Mouse (Mus musculus) cerebellum, adult 11-12 months (tissue): ENCODE results near the gene Smg7.
"Not testable (repeated sequence)": the region's sequence is repeated elsewhere in the genome, so short reads cannot be mapped to it uniquely, and the experiment has no call there.

Experiments
- DNase-seq: peaks from one replicate; pipeline ENCODE4 v3.0.0; 2022

Smg7 gene

GRCm38 (mm10) chr1:152901765-152902664 lies at the start of gene Smg7:
Gene Smg7 (minus strand): TSS chr1:152902646.
- peak; percentile 82 for DNase-seq

- no peak for DNase-seq
Measured at GRCm38 (mm10) chr1:152942977-152943376, 40.5 kb upstream of the Smg7 start.

DNA sequence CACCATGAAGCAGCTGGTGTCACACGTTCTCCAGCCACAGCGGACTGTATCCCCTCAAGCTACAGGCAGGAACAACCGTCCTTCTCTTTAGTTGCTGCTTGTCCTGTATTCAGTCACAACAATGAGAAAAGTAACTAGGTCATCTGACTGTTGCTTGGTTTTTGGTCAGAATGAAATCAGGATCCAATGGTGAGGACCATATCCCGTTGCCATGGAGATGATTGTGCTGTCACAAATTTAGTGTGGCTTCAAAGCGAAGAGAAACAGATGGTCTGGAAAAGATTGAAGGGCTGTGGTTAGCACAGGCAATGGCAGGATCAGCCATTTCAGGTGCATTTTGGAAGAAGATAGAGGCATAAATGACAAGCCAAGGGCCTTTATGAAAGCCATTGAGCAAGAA lies 33.9 kb upstream of the Smg7 start:
- no peak for DNase-seq

DNA sequence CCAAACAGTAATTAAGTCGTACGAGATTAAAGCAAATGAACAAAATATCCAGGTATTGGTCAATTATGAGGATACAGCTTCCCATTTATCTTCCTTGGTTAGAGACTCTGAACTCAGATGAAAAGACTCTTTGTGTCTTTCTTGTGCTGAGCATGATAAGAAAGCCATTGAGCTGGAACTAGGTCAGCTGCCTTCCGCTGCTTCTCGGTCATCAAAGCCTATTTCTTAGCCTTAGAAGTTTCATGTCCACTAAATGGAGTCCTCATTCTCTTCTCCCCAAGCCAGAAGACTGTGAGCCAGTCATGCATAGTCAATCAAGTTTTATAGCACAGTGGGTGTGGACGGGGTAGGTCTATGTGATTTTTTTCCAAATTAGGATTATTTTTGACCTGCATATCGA lies 33.0 kb upstream of the Smg7 start:
- DNase-seq = no peak

GRCm38 (mm10) chr1:152933962-152934361 lies 31.5 kb upstream of the Smg7 start:
- no peak for DNase-seq

DNA sequence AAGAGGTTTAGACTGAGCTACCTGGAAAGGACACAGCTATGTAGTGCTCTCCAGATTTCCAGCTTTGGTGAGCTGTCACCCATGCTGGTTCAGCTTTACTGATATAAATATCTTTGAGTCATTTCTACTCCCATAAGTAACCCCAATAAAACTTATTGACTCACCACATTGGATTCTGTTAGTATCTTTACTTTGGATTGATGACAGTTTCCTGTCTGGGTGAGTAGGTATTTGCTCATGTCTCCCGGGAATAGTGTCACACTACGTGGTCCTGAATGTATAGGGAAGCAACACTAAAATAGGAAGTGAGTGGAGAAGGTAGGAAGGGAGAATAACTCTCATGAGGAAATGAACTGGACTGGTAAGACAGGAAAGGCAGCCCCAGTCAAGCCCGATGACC lies 19.3 kb upstream of the Smg7 start:
- DNase-seq = no peak

DNA sequence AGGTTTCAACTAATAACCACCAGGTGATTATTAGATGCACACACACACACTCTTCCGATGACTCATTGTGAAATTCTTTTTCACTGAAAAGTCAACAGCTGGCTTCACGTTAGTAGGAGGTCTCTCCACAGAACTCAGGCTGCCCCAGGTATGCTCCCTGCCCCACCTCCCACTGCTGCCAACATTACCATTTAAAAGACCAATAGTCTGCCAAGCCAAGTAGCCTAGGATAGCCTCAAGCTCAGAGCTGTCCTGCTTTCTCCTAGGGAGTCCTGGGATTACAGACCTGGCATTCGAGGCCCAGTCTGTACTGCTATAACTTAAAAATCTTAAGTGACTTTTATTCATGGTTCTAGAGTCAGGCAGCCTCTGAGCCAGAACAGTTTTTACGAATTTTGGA lies 15.2 kb upstream of the Smg7 start:
- DNase-seq = no peak

DNA sequence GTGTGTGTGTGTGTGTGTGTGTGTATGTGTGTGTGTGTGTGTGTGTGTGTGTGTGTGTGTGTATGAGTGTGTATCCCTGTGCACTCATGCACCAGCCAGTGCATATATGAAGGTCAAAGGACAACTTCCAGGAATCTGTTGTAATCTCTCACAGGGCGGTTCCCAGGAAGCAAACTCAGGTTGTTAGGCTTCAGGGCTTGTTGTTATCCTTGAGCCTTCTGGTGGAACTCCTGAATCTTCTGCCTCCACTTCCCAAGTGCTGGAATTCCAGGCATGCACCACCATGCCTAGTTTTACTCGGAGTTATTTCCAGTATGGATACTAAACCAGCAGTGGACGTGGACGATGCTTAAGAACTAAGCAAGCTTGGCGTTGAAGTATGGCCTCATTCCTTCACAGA lies 14.5 kb upstream of the Smg7 start:
- no peak for DNase-seq

DNA sequence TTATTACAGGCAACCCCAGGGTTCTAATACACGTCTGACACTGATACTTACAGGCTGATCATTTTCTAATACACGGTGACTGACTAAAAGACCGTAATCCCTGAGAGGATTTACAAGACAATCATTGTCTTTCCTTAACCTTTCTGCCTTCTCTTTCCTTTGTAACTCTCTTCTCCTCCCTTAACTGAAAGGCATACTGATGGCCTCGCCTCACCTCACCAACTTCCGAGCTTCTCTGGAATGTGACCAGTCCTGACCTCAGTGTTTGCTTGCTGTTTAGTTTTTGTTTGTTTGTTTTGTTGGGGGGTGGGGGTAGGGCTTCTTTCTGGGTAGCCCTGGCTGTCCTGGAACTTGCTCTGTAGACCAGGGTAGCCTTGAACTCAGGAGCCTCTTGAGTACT lies 13.3 kb upstream of the Smg7 start:
- DNase-seq = no peak

DNA sequence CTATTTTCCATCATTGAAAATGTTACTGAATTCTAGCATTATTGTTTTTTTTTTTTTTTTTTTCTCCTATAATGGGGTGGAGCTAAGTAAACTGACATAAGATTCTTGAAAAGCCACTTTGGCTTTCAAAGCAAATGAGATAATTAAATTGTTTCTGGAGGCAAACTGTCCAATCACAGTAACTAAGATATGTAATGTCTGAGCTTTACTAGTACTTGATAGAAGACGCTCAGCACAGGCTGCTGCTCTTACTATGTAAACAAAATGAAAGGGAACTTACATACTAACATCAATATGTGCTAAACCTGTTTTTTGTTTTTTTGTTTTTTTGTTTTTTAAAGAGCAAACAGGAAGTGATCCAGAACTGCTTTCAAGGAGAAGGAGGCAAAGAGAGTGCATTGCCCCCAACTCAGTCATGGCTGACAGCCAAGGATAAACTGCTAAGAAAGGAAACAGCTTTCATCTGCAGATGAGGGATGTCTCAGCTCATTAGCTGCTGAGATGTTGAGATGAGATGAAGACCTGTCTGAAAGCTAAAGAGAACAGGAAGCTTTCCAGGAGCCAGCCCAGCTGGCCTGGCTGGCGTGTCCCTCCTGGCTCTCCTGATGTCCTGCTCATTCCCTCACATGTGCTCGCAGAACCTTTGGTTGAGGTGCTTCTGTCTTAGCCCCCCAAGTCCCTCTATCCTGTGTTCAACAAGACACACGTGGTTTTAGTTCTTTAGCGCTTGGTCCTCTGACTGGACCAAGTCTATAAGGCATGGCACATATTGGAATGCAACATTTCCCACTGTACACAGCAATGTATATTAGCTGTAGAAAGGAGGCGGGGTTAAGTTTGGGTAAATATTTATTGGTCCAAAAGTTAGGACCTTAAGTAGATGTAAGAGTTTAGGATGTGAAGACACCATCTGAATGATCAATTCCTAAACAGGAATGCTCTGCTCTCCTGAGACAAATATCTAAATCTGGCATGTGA lies 11.3 kb upstream of the Smg7 start:
- DNase-seq = no peak

DNA sequence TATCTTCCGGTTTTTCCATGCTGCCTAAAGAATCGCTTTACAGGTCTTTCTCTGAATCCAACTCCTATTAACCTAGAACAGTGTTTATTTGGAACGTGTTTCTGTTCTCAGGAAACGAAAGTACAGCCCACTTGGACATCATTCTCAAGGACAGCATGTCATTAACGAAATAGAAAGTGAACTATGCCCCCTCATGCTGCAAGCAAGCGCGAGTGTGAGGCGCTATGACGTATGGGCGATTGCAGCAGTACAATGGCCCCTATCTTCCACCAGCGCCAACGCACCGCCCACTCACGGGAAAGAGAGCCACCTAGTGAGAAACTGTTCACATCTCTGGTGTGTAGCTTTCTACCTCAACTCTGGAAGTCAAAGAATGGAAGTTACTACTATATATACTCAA lies 2.0 kb upstream of the Smg7 start:
- DNase-seq = peak; percentile 80

GRCm38 (mm10) chr1:152903591-152904135 lies 1.2 kb upstream of the Smg7 start:
- no peak for DNase-seq

DNA sequence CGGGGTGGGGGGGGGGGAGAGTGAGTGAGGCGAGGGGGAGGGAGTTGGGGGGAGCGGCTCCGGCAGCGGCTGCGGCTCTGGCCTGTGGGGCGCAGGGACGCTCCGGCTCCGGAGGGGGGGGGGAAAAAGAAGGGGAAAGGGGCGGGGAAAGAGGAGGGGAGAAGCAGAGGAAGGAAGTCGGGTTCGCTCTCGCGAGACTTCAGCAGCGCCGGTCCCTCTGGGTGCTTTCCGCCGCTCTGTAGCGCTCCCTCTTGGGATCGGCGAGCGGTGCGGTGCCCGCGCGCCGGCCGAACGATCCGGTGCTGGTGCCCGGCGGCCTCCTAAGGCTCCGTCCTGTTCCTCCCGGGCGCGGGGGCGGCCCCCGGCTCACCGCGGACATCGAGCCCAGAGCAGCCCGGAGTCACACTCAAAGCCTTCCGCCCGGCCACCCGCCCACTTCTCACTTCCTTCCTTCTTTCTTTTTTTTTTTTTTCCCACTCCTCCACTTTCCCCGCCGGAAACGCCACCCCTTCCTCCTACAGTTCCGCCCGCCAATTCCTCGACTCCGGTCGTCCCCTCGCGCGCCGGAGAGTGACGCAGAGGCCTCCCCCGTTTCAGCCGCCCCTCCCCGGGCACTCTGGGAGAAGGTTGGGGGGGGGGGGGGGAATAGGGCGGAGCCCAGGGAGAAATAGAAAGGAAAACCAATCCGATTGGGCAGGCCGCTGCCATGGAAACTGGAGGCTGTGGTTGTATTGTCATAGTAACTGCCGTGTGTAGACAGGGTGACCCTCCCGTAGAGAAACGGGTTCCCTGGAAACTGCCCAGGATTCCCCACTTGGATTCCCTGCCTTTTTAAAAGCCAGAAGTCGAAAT lies 445 bp upstream of the Smg7 start:
- DNase-seq = peak; percentile 96

DNA sequence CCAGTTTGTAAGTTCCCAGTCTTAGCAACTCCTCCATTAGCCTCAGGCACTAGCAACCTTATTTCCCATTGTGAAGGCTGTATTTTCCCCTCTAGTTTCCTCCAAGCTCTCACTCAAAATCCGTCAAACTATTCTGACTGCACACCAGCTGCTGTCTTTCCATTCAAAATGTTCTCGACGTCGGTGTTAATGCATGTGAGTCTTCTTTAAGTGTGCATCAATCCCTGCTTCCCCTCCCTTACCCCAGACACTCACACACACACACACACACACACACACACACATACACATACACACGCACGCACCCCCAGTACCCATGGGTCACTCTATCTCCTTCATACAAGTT lies 1.1 kb downstream of the Smg7 start:
- DNase-seq = no peak

DNA sequence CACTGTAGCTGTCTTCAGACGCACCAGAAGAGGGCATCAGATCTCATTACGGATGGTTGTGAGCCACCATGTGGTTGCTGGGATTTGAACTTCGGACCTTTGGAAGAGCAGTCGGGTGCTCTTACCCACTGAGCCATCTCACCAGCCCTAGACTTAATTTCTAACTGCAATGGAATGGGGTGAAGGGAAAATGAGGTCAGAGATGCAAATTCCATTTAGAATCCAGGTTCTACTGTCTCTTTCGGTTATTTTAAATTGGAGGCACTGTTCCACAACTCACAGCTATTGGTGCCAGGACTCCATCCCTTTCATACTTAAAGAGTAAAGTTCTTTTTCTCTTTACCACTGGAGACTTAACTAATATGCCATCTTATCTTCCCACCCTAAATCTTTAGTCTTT lies 14.4 kb downstream of the Smg7 start:
- DNase-seq = not testable (repeated sequence)

DNA sequence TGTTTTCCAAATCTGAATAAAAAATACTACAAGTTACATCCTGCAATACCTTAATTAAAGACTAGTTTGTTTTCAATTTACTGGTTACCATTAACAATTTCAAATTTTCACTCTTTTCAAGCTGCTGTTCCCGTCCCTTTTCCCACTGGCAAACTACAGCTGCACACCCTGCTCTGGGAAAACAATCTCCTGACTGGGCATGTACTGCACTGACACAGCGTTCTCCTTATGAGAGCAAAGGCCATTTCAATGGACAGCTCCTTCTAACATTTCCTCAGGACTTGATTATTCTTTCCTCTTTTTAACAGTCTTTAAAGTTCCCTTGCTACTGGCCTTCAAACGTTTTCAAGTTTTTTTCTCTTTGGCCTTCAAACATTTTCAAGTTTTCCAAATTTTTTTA lies 31.4 kb downstream of the Smg7 start:
- no peak for DNase-seq

- DNase-seq = no peak
Measured at GRCm38 (mm10) chr1:152869901-152870300, 32.5 kb downstream of the Smg7 start.

DNA sequence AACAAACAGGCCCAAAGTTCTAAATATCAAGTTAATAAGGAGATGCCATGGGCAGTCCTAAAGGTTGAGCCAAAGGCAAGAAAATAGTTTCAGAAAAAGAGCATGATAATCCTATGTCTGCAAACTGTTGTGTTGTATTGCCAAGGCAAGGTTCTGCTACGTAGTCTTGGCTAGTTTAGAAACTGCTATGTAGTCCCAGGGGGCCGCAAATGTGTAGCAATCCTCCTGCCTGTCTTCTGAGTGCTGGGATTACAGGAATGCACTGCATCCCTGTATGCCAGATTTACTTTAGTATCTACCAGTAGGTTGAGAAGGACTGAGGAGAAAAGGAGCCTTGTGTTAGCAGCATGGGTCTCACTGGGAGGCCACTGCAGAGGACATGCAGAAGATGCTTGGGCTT lies 55.6 kb downstream of the Smg7 start:
- DNase-seq = no peak

- no peak for DNase-seq
Measured at GRCm38 (mm10) chr1:152845211-152845730, 57.2 kb downstream of the Smg7 start.

DNA sequence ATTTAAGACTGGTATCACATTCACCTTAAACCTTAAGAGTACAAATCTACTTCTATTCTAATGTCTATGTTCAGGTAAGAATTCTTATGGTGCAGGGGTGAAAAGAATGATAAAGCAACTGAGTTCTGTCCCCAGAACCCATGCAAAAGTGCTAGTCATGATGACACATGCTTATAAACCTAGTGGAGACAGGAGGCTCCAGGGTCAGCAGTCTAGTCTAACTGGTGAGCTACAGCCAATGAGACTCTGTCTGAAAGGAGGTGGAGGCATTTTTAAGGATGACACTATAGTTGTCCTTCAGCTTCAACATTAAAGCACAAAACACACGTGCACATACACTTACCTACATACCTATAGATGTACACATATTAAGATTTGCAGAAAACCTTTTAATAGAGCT lies 57.8 kb downstream of the Smg7 start:
- no peak for DNase-seq

DNA sequence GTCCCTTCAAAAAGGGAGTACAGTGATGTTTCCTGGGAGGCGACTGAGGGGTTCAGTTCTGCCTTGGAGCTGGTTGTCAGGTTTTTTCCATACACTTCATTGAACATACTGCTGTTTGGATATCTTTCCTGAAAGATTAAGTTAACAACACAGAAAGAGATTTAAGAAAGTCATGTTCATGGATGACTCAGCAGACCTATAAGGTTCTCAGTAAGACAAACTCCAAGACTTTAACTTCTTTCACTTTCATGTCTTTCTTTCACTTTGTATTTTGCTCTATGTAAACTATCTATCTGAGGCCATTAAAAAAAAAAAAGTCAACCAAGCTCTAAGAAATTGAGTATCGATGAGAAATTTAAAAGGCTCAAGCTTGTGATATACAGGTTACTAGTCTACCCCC lies 61.4 kb downstream of the Smg7 start:
- DNase-seq = no peak

- no peak for DNase-seq
Measured at GRCm38 (mm10) chr1:152840343-152840742, 62.1 kb downstream of the Smg7 start.
